Mouse (Mus musculus) bone marrow macrophage, adult 2 months (primary cell): Measurements from ENCODE around the gene Crygn. TPM values are rescaled to one million over a fixed set of nuclear protein-coding genes. Genes with fewer than 3 reads are reported as not detected.
A peak's percentile ranks its signal among the peaks of the same experiment; 100 is the strongest.

ENCODE experiments used
- H3K27ac ChIP-seq: 2 replicates; pipeline ENCODE4 v1.5.1; 2012; ENCODE audit warnings: low read depth, low read length; ENCODE audit not compliant: insufficient read depth
- H3K4me1 ChIP-seq: 2 replicates; pipeline ENCODE4 v1.6.1; 2012; ENCODE audit warnings: low read length; ENCODE audit not compliant: control insufficient read depth, insufficient read depth
- H3K4me3 ChIP-seq: 2 replicates; pipeline ENCODE4 v1.5.1; 2012; ENCODE audit warnings: mild to moderate bottlenecking, low read length, moderate library complexity; ENCODE audit not compliant: insufficient read depth
- CTCF ChIP-seq: IDR thresholded peaks from 2 replicates; pipeline ENCODE4 v1.5.1; 2012; ENCODE audit warnings: low read depth, mild to moderate bottlenecking, low read length, moderate library complexity
- POLR2A ChIP-seq: IDR thresholded peaks from 2 replicates; pipeline ENCODE4 v1.6.1; 2012; ENCODE audit warnings: mild to moderate bottlenecking, low read depth, low read length, borderline replicate concordance
- polyA plus RNA-seq: library from polyadenylated mRNA; stranded (reverse); fragments of >200 nt; gene quantifications from 2 replicates; pipeline ENCODE4 v1.2.4, GENCODE M21; 2012; ENCODE audit not compliant: missing spikeins, insufficient read depth, insufficient read length

The Crygn gene
- not detected in 2 replicates for polyA plus RNA-seq

GRCm38 (mm10) chr5:24757816-24758215 is at the start of gene Crygn:
TSS of gene Crygn (minus strand) at chr5:24758008.
- H3K27ac ChIP-seq, result no peak within 1 kb of the TSS
- no peak within 1 kb of the TSS for H3K4me3 ChIP-seq
- TF ChIP-seq CTCF, result no peak
- TF ChIP-seq POLR2A, result no peak
- H3K4me1 ChIP-seq, result no peaks in the 10 kb centered on the region

DNA sequence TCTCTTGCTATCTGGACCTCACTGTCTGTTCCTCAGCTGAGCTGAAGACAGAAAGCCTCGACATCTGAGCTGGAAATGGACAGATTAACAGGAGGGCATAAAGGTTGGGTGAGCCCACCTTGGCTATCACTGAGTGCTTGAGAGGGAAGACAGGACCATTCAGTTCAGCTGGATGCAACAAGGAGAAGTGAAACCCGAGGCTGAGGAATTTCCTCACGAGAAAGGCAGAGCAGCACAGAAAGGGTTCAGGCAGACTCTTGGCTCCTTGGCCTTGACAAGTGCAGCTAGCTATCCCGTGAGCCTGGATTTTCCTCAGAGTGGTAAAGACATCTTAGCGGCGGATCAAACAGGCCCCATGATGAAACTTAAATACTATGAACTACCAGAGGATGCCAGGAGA is 47.4 kb upstream of the Crygn start:
- TF ChIP-seq POLR2A (no peak), CTCF (no peak)
- Histone ChIP-seq H3K27ac (no peak overlapping the region), H3K4me1 (peaks cover 10% of the 10 kb centered on the region), H3K4me3 (no peak overlapping the region)

- TF ChIP-seq CTCF (no peak), POLR2A (no peak)
- Histone ChIP-seq H3K4me1 (peaks cover 10% of the 10 kb centered on the region), H3K4me3 (no peak overlapping the region), H3K27ac (no peak overlapping the region)
Observed at GRCm38 (mm10) chr5:24804661-24805060, 46.9 kb upstream of the Crygn start.

GRCm38 (mm10) chr5:24801841-24802624 is 44.2 kb upstream of the Crygn start:
- peaks cover 10% of the 10 kb centered on the region for H3K4me1 ChIP-seq
- H3K4me3 ChIP-seq, result no peak overlapping the region
- TF ChIP-seq POLR2A (no peak), CTCF (no peak)
- H3K27ac ChIP-seq, result no peak overlapping the region

- Histone ChIP-seq H3K27ac (no peak overlapping the region), H3K4me3 (no peak overlapping the region), H3K4me1 (peaks cover 1% of the 10 kb centered on the region)
- TF ChIP-seq CTCF (peak; percentile 49), POLR2A (no peak)
Observed at GRCm38 (mm10) chr5:24800416-24800815, 42.6 kb upstream of the Crygn start.

- TF ChIP-seq POLR2A (no peak), CTCF (no peak)
- no peak overlapping the region for H3K27ac ChIP-seq
- H3K4me3 ChIP-seq, result no peak overlapping the region
- H3K4me1 ChIP-seq, result no peaks in the 10 kb centered on the region
Observed at GRCm38 (mm10) chr5:24798639-24799038, 40.8 kb upstream of the Crygn start.

- no peak for TF ChIP-seq CTCF
- TF ChIP-seq POLR2A, result no peak
- no peak overlapping the region for H3K27ac ChIP-seq
- H3K4me3 ChIP-seq, result no peak overlapping the region
- peaks cover 3% of the 10 kb centered on the region for H3K4me1 ChIP-seq
Observed at GRCm38 (mm10) chr5:24797858-24798257, 40.0 kb upstream of the Crygn start.

GRCm38 (mm10) chr5:24792961-24793360 is 35.2 kb upstream of the Crygn start:
- no peak overlapping the region for H3K27ac ChIP-seq
- TF ChIP-seq POLR2A, result no peak
- no peak for TF ChIP-seq CTCF
- no peak overlapping the region for H3K4me3 ChIP-seq
- H3K4me1 ChIP-seq, result peaks cover 5% of the 10 kb centered on the region

DNA sequence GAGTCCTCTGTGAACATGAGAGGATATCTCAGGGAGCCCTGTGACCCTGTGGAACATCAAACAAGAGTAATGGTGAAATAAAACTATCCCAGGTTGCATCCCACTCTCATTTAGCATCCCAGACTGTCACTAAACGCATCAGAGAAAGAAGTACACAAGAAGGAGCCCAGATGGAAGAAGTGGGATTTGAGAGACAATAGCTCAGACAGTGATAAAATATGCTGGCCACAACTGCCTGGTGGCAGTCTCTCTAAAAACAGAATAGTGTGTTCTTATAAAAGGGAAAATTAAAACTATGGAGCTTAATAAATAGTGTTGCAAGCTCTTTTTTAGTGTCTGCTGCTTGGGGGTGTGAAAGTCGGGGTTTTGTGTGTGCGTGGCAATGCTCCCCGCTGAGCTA is 25.1 kb upstream of the Crygn start:
- H3K27ac ChIP-seq, result no peak overlapping the region
- TF ChIP-seq CTCF (no peak), POLR2A (no peak)
- H3K4me3 ChIP-seq, result no peak overlapping the region
- H3K4me1 ChIP-seq, result peaks cover 12% of the 10 kb centered on the region

DNA sequence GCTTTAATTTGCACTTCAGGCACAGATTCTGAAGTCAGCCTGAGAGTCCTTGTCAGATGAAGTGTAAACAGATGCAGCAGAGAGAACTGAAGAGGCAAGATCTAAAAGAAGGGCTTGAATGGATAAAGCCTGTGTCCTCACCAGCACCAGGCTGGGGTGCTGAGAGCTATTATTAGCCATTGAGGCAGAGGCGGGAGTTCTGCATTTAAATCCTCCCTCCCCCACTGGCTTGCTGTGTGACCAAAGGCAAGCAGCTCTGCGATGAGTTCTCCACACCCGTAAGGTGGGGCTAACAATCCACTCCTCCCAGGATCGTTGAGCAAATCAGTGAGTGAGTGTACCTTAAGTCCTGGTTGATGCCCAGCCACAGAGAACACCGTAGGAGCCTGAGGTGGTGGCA is 23.2 kb upstream of the Crygn start:
- Histone ChIP-seq H3K27ac (no peak overlapping the region), H3K4me3 (peak overlapping the region; percentile 14; the same call in 1 of the 2 replicates), H3K4me1 (peaks cover 12% of the 10 kb centered on the region)
- TF ChIP-seq CTCF, result no peak
- TF ChIP-seq POLR2A, result no peak
